19 mouse cellular contexts compared by ENCODE assay signal in the genomic region with DNA sequence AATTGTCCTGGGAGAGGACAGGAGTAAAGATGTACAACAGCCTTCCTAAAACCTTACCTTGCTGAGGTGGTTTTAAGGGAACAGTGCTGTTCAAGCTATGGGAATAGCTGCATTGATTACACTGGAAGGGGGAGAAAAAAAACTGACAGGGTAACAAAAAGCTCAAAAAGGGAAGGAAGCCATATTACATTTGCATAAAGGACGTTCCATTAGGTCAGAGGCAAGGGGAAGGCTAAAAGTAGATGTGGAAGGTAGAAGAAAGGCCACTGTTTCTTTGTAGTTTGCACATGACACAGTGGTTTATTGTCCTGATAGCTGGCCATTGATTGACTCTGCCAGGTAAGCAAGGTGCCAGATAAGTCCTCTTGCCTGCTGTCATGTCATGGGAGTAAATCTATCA.
DNase-seq lines count a peak whose midpoint lies in the region; ATAC-seq and TF ChIP-seq lines count a peak whose summit lies in the region.
"Had no signal": no experiment of that assay in that cellular context is flagged by ENCODE, and none has a peak within 500 bp of the region (broad histone marks: within the 10 kb centered on the region; RNA-seq: fewer than 3 reads in every experiment).

No protein-coding gene starts in this region.

- TF ChIP-seq POLR2A in CH12.LX (IDR thresholded peaks at IDR 0.05; ENCODE audit: low read depth, low read length) = no peak

- no peaks in the 10 kb centered on the region for H3K36me3 ChIP-seq in midbrain, embryonic 15.5 days (replicated peaks)
- no peaks in the 10 kb centered on the region for H3K36me3 ChIP-seq in midbrain, embryonic 10.5 days
- no peaks in the 10 kb centered on the region for H3K36me3 ChIP-seq in CH12.LX (replicated peaks in 1 of 2; ENCODE audit: control insufficient read depth in 1 of 2, insufficient read depth in 1 of 2, low read length in 1 of 2)
- H3K36me3 ChIP-seq: G1E had no signal

- in situ Hi-C loops in CH12.LX (cut with MboI; ENCODE audit: low pct_ligation_motif_present, low pct_unique_long_range_greater_than_20kb, low sequenced_read_pairs) = no loop called here

- no peaks in the 10 kb centered on the region for H3K27me3 ChIP-seq in midbrain, embryonic 15.5 days (replicated peaks)
- peaks cover 24% of the 10 kb centered on the region for H3K27me3 ChIP-seq in midbrain, embryonic 10.5 days (ENCODE audit: low read depth, poor library complexity, severe bottlenecking)
- no peaks in the 10 kb centered on the region for H3K27me3 ChIP-seq in CH12.LX (replicated peaks)
- H3K27me3 ChIP-seq: Patski had no signal

- no peak overlapping the region for H3K4me2 ChIP-seq in midbrain, embryonic 15.5 days
- no peak overlapping the region for H3K4me2 ChIP-seq in CH12.LX (ENCODE audit: insufficient read depth, low read depth, poor library complexity, severe bottlenecking)

- H3K9ac ChIP-seq in midbrain, embryonic 15.5 days = no peak overlapping the region
- H3K9ac ChIP-seq in CH12.LX (ENCODE audit: insufficient read depth, low read depth) = no peak overlapping the region

- peak; percentile 60 for TF ChIP-seq EP300 in CH12.LX (IDR thresholded peaks at IDR 0.05; ENCODE audit: low read length)

- H3K4me1 ChIP-seq in midbrain, embryonic 15.5 days = no peaks in the 10 kb centered on the region
- peaks cover 14% of the 10 kb centered on the region for H3K4me1 ChIP-seq in midbrain, embryonic 10.5 days
- peaks cover 9 to 17% of the 10 kb centered on the region in 2 experiments; a peak in 3 of 4 replicates for H3K4me1 ChIP-seq in CH12.LX (ENCODE audit: control insufficient read depth in 1 of 2, insufficient read depth in 2 of 2)

- ATAC-seq in midbrain, embryonic 15.5 days (replicated peaks) = 0 out of 2 replicates have a peak, but pooled peaks have one; percentile 8
- ATAC-seq: activated CD4-positive, CD25-positive, alpha-beta regulatory T cell, adult 4 months; CD4-positive, CD25-positive, alpha-beta regulatory T cell, adult 4 months; Patski had no signal

- TF ChIP-seq RAD21 in CH12.LX (IDR thresholded peaks at IDR 0.05; ENCODE audit: low read depth, low read length) = no peak

- no peaks in the 10 kb centered on the region for H3K9me3 ChIP-seq in midbrain, embryonic 15.5 days
- no peaks in the 10 kb centered on the region for H3K9me3 ChIP-seq in midbrain, embryonic 10.5 days (replicated peaks)
- no peaks in the 10 kb centered on the region for H3K9me3 ChIP-seq in CH12.LX (replicated peaks; ENCODE audit: low read length)
- H3K9me3 ChIP-seq: G1E had no signal

- dilution Hi-C loops in CH12.LX (cut with MboI; ENCODE audit: extremely low pct_ligation_motif_present, extremely low pct_unique_long_range_greater_than_20kb, low sequenced_read_pairs) = no loop called here

- H3K4me3 ChIP-seq in midbrain, embryonic 15.5 days = no peak overlapping the region
- no peak overlapping the region for H3K4me3 ChIP-seq in midbrain, embryonic 10.5 days
- no peak overlapping the region for H3K4me3 ChIP-seq in CH12.LX (replicated peaks in 1 of 3; ENCODE audit: low read depth in 2 of 3, low read length in 2 of 3, poor library complexity in 1 of 3)

- no peak for DNase-seq in midbrain, embryonic 10.5 days (ENCODE audit: low spot score)
- peak; percentile 51 for DNase-seq in CH12.LX (ENCODE audit: extremely low read depth)
- DNase-seq in right cerebral cortex, postnatal 10 days (ENCODE audit: low spot score in 2 of 2) = no peak
- DNase-seq: adrenal gland, adult 2 months; adrenal gland, adult 8-10 months; adrenal gland, postnatal 10 days; adrenal gland, postnatal 14 days; adrenal gland, postnatal 25 days; adrenal gland, postnatal 36 days; B cell, adult 2 months; cerebellum, adult 11 months; cerebellum, adult 11-12 months; cerebellum, adult 18-20 months; cerebellum, adult 2 months had no signal

- no peak for TF ChIP-seq CTCF in CH12.LX (conservative IDR thresholded peaks at IDR 0.05 in 1 of 2, IDR thresholded peaks at IDR 0.05 in 1 of 2; ENCODE audit: low read depth in 2 of 2, low read length in 2 of 2)

- WGBS in midbrain, embryonic 15.5 days = 60% methylated on average over 1 of the region's 1 CpGs
- WGBS in midbrain, embryonic 10.5 days = 63% methylated on average over 1 of the region's 1 CpGs

- no peaks in the 10 kb centered on the region for H3K79me2 ChIP-seq in CH12.LX (replicated peaks; ENCODE audit: control insufficient read depth, extremely low read depth, insufficient read depth, poor library complexity, severe bottlenecking)

- H3K27ac ChIP-seq in midbrain, embryonic 15.5 days = no peak overlapping the region
- no peak overlapping the region for H3K27ac ChIP-seq in midbrain, embryonic 10.5 days (replicated peaks)
- H3K27ac ChIP-seq in CH12.LX (ENCODE audit: insufficient read depth, low read depth) = no peak overlapping the region

TF ChIP-seq in CH12.LX, 34 proteins besides CTCF, POLR2A, EP300 and RAD21:
- TF ChIP-seq BHLHE40 (IDR thresholded peaks at IDR 0.05; ENCODE audit: low read depth, low read length) (peak; percentile 42), NELFE (IDR thresholded peaks at IDR 0.05; ENCODE audit: low read depth, low read length) (no peak), ETS1 (conservative IDR thresholded peaks at IDR 0.05; ENCODE audit: low read depth, low read length) (0 out of 2 replicates have a peak, but pooled peaks have one; percentile 30), ZNF384 (IDR thresholded peaks at IDR 0.05; ENCODE audit: low read depth, low read length) (peak; percentile 76), MEF2A (IDR thresholded peaks at IDR 0.05; ENCODE audit: borderline replicate concordance, low read depth, low read length) (peak; percentile 41; the same call in 1 of the 2 replicates), JUN (IDR thresholded peaks at IDR 0.05; ENCODE audit: insufficient read depth, low read depth, low read length) (peak; percentile 27; the same call in 1 of the 2 replicates), NRF1 (IDR thresholded peaks at IDR 0.05; ENCODE audit: low read depth, low read length) (no peak), TCF12 (IDR thresholded peaks at IDR 0.05; ENCODE audit: low read depth, low read length) (no peak), ZC3H11A (IDR thresholded peaks at IDR 0.05; ENCODE audit: low read depth, low read length) (no peak)
